Mouse (Mus musculus): ENCODE measurements around the gene Hddc3. TPM values are rescaled to one million over a fixed set of nuclear protein-coding genes. Genes with fewer than 3 reads are reported as not detected.

The Hddc3 gene
- total and polyA plus RNA-seq, 3 experiments: 47.1 to 58.1 TPM; not detected in 1

DNA sequence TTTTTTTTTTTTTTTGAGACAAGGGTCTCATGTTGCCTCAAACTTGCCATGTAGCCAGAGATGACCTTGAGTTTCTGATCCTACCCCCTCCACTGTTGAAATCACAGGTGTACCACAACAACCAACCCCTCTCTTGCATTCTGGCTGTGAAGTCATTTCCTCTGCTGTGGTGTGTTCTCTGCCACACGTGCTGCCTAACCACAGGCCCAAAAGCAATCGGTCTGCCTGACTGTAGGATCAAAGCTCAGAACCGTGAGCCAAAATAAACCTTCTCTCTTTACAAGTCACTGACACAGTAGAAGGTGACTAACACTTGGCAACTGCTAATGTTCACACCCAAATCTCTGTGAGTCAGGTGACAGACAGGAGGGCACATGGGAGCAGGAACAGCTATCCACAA lies 17.5 kb downstream of the Hddc3 start:
- Histone ChIP-seq H3K79me2 (ENCODE audit: control insufficient read depth, insufficient read depth, low read length, poor library complexity) (no peaks in the 10 kb centered on the region), H3K36me3 (ENCODE audit: control insufficient read depth in 1 of 2, insufficient read depth in 2 of 2, low read length in 2 of 2) (peaks cover 0 to 2% of the 10 kb centered on the region in 2 experiments; a peak in 1 of 4 replicates), H3K9ac (ENCODE audit: control insufficient read depth, low read depth, low read length, poor library complexity, severe bottlenecking) (no peak overlapping the region), H3K4me1 (ENCODE audit: control insufficient read depth in 1 of 2, insufficient read depth in 2 of 2, low read length in 2 of 2) (no peaks in the 10 kb centered on the region), H3K4me3 (ENCODE audit: control insufficient read depth in 1 of 2, insufficient read depth in 1 of 2, low read depth in 2 of 2, low read length in 2 of 2) (no peak overlapping the region), H3K9me3 (replicated peaks; ENCODE audit: insufficient read depth, low read length) (no peaks in the 10 kb centered on the region), H3K27ac (ENCODE audit: control insufficient read depth, low read depth, low read length) (no peak overlapping the region), H3K27me3 (ENCODE audit: control insufficient read depth in 1 of 2, insufficient read depth in 2 of 2, low read length in 2 of 2) (no peaks in the 10 kb centered on the region)
- TF ChIP-seq HCFC1 (IDR thresholded peaks at IDR 0.05; ENCODE audit: low read depth, low read length) (no peak), USF1 (IDR thresholded peaks at IDR 0.05; ENCODE audit: low read depth, low read length) (no peak), GATA1 (IDR thresholded peaks at IDR 0.05; ENCODE audit: low read depth, low read length) (no peak), SMC3 (IDR thresholded peaks at IDR 0.05; ENCODE audit: low read depth, low read length) (no peak), TAL1 (IDR thresholded peaks at IDR 0.05; ENCODE audit: low read length) (no peak), TBP (IDR thresholded peaks at IDR 0.05; ENCODE audit: low read depth, low read length) (no peak), JUND (IDR thresholded peaks at IDR 0.05; ENCODE audit: low read depth, low read length) (no peak), TCF12 (IDR thresholded peaks at IDR 0.05; ENCODE audit: low read depth, low read length) (no peak), RAD21 (IDR thresholded peaks at IDR 0.05; ENCODE audit: low read depth, low read length) (no peak), EP300 (IDR thresholded peaks at IDR 0.05; ENCODE audit: low read depth in 1 of 2, low read length in 2 of 2) (no peak), ZNF384 (IDR thresholded peaks at IDR 0.05; ENCODE audit: low read depth, low read length) (no peak), BHLHE40 (IDR thresholded peaks at IDR 0.05; ENCODE audit: borderline replicate concordance, low read depth, low read length) (no peak), USF2 (IDR thresholded peaks at IDR 0.05; ENCODE audit: borderline replicate concordance in 1 of 2, insufficient read depth in 1 of 2, low read depth in 1 of 2, low read length in 2 of 2) (no peak), KAT2A (conservative IDR thresholded peaks at IDR 0.05; ENCODE audit: low read depth, low read length) (no peak), UBTF (IDR thresholded peaks at IDR 0.05; ENCODE audit: borderline replicate concordance, insufficient read depth, low read depth, low read length) (no peak), SIN3A (IDR thresholded peaks at IDR 0.05; ENCODE audit: low read length) (no peak)
- DNase-seq (ENCODE audit: low read depth, low spot score): no peak

DNA sequence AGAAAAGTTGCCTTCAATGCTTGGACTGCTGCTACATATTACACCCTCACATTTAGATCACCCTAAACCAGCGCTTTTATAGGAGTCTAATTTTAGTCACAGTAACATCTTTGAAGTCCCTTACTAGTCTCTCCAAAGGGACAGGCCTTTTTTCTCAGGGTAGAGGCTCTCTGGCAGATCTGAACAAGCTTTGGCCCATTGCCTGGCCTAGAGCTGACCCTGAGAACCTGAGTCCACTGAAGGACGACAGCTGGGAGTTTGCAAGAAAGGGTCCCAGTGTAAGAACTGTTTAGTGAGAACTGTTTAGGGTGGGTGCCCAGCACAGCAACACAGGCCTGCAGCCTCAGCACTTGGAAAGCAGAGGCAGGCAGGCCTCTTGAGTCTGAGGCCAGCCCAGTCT lies 22.9 kb downstream of the Hddc3 start:
- Histone ChIP-seq H3K27ac (ENCODE audit: control insufficient read depth, low read depth, low read length) (no peak overlapping the region), H3K9ac (ENCODE audit: control insufficient read depth, low read depth, low read length, poor library complexity, severe bottlenecking) (no peak overlapping the region), H3K27me3 (ENCODE audit: control insufficient read depth in 1 of 2, insufficient read depth in 2 of 2, low read length in 2 of 2) (no peaks in the 10 kb centered on the region), H3K4me3 (ENCODE audit: control insufficient read depth in 1 of 2, insufficient read depth in 1 of 2, low read depth in 2 of 2, low read length in 2 of 2) (no peak overlapping the region), H3K9me3 (replicated peaks; ENCODE audit: insufficient read depth, low read length) (no peaks in the 10 kb centered on the region), H3K36me3 (ENCODE audit: control insufficient read depth in 1 of 2, insufficient read depth in 2 of 2, low read length in 2 of 2) (peaks cover 2 to 3% of the 10 kb centered on the region in 2 experiments; a peak in 3 of 4 replicates), H3K4me1 (ENCODE audit: control insufficient read depth in 1 of 2, insufficient read depth in 2 of 2, low read length in 2 of 2) (peaks cover 0 to 16% of the 10 kb centered on the region in 2 experiments; a peak in 2 of 4 replicates), H3K79me2 (ENCODE audit: control insufficient read depth, insufficient read depth, low read length, poor library complexity) (no peaks in the 10 kb centered on the region; the same call in 1 of the 2 replicates)
- DNase-seq (ENCODE audit: low read depth, low spot score): no peak
- TF ChIP-seq MYC (IDR thresholded peaks at IDR 0.05; ENCODE audit: low read depth, low read length): no peak
